11 mouse cellular contexts compared by ENCODE assay signal in the genomic region with DNA sequence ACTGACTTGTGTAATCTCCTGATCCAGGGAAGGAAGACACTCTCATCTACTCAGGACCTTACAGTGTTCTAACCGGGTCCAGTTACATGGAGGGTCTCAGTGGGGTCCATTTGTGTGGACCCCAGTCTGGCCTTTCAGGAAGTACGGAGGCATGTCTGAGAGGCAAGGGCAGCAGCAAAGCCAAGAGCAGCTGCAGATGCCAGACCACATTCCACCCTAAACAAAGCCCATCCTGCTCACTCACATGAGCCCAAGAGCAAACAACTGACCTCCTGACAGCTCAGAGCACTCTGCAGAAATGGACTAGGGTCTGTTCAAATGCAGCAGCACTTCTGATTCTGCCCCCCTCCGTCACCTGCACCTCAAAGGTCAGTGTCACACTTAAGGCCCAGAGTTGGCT. TPM values are rescaled to one million over a fixed set of nuclear protein-coding genes. Genes with fewer than 3 reads are reported as not detected.
A peak's percentile ranks its signal among the peaks of the same experiment; 100 is the strongest.
DNase-seq lines count a peak whose midpoint lies in the region; ATAC-seq and TF ChIP-seq lines count a peak whose summit lies in the region.
"Had no signal": no experiment of that assay in that cellular context is flagged by ENCODE, and none has a peak within 500 bp of the region (broad histone marks: within the 10 kb centered on the region; RNA-seq: fewer than 3 reads in every experiment).

No protein-coding gene starts in this region.

- ATAC-seq in heart, embryonic 15.5 days (replicated peaks; ENCODE audit: insufficient number of reproducible peaks, insufficient read depth, low FRiP score, low read depth) = no peak
- no peak for ATAC-seq in midbrain, embryonic 11.5 days (ENCODE audit: low FRiP score)
- no peak for ATAC-seq in liver, embryonic 11.5 days (replicated peaks; ENCODE audit: low FRiP score)
- ATAC-seq: intestine, embryonic 15.5 days; liver, embryonic 12.5 days had no signal

- peaks cover 47% of the 10 kb centered on the region for H3K4me1 ChIP-seq in heart, embryonic 15.5 days (replicated peaks)
- H3K4me1 ChIP-seq in midbrain, embryonic 11.5 days (ENCODE audit: control insufficient read depth, insufficient read depth, low read length) = peaks cover 33% of the 10 kb centered on the region
- peaks cover 15% of the 10 kb centered on the region for H3K4me1 ChIP-seq in cerebellum, adult 2 months (ENCODE audit: control insufficient read depth, insufficient read depth, low read length)
- peaks cover 8% of the 10 kb centered on the region for H3K4me1 ChIP-seq in liver, embryonic 11.5 days (replicated peaks; ENCODE audit: control insufficient read depth, insufficient read depth, low read length)

- no peaks in the 10 kb centered on the region for H3K36me3 ChIP-seq in heart, embryonic 15.5 days
- no peaks in the 10 kb centered on the region for H3K36me3 ChIP-seq in midbrain, embryonic 11.5 days (ENCODE audit: control insufficient read depth, insufficient read depth, low read length)
- no peaks in the 10 kb centered on the region for H3K36me3 ChIP-seq in liver, embryonic 11.5 days (ENCODE audit: control insufficient read depth, insufficient read depth, low read length)
- H3K36me3 ChIP-seq: intestine, embryonic 15.5 days; liver, embryonic 12.5 days had no signal

- peak overlapping the region; percentile 45 for H3K27ac ChIP-seq in heart, embryonic 15.5 days
- 0 out of 2 replicates have a peak overlapping the region, but pooled peaks have one; percentile 51 for H3K27ac ChIP-seq in midbrain, embryonic 11.5 days (ENCODE audit: low read depth, low read length)
- no peak overlapping the region for H3K27ac ChIP-seq in cerebellum, adult 2 months (ENCODE audit: insufficient read depth, low read length)
- no peak overlapping the region for H3K27ac ChIP-seq in liver, embryonic 11.5 days (ENCODE audit: low read depth, low read length)
- H3K27ac ChIP-seq: intestine, embryonic 15.5 days; liver, embryonic 12.5 days; macrophage had no signal

- TF ChIP-seq POLR2A in cerebellum, adult 2 months (IDR thresholded peaks at IDR 0.05; ENCODE audit: borderline replicate concordance, insufficient read depth, low read length) = no peak

- WGBS in heart, embryonic 15.5 days = 60% methylated on average over 3 of the region's 3 CpGs
- 50% methylated on average over 3 of the region's 3 CpGs for WGBS in midbrain, embryonic 11.5 days
- WGBS in cerebellum, adult 2 months = 67% methylated on average over 3 of the region's 3 CpGs
- WGBS in liver, embryonic 11.5 days = 76% methylated on average over 3 of the region's 3 CpGs

- DNase-seq in embryo, embryonic 10 days (ENCODE audit: low spot score) = peak; percentile 29
- no peak for DNase-seq in embryo, embryonic 9.5 days (ENCODE audit: extremely low spot score)
- DNase-seq in Muller cell, postnatal 12 days (ENCODE audit: inconsistent ontology term) = peak; percentile 56
- no peak for DNase-seq in midbrain, embryonic 11.5 days (ENCODE audit: low spot score, missing footprints)
- no peak for DNase-seq in cerebellum, adult 2 months
- no peak for DNase-seq in urinary bladder, postnatal 10 days (ENCODE audit: low spot score)
- DNase-seq in liver, embryonic 11.5 days (ENCODE audit: low spot score) = no peak

- peak overlapping the region; percentile 24; the same call in 1 of the 2 replicates for H3K4me2 ChIP-seq in heart, embryonic 15.5 days
- H3K4me2 ChIP-seq in midbrain, embryonic 11.5 days = peak overlapping the region; percentile 81
- no peak overlapping the region for H3K4me2 ChIP-seq in liver, embryonic 11.5 days
- H3K4me2 ChIP-seq: intestine, embryonic 15.5 days; liver, embryonic 12.5 days had no signal

- no peaks in the 10 kb centered on the region for H3K9me3 ChIP-seq in heart, embryonic 15.5 days (replicated peaks)
- H3K9me3 ChIP-seq in midbrain, embryonic 11.5 days (ENCODE audit: control insufficient read depth, low read length) = no peaks in the 10 kb centered on the region
- no peaks in the 10 kb centered on the region for H3K9me3 ChIP-seq in liver, embryonic 11.5 days (ENCODE audit: control insufficient read depth, low read length)
- H3K9me3 ChIP-seq: intestine, embryonic 15.5 days; liver, embryonic 12.5 days had no signal

- H3K9ac ChIP-seq in heart, embryonic 15.5 days = no peak overlapping the region
- peak overlapping the region; percentile 20; the same call in 1 of the 2 replicates for H3K9ac ChIP-seq in midbrain, embryonic 11.5 days (ENCODE audit: low read length)
- H3K9ac ChIP-seq in liver, embryonic 11.5 days (ENCODE audit: low read depth, low read length) = no peak overlapping the region
- H3K9ac ChIP-seq: intestine, embryonic 15.5 days; liver, embryonic 12.5 days had no signal

- no peak for TF ChIP-seq CTCF in cerebellum, adult 2 months (IDR thresholded peaks at IDR 0.05; ENCODE audit: borderline replicate concordance, insufficient read depth, low read depth, low read length)

- no peaks in the 10 kb centered on the region for H3K27me3 ChIP-seq in heart, embryonic 15.5 days
- H3K27me3 ChIP-seq in midbrain, embryonic 11.5 days (ENCODE audit: control insufficient read depth, insufficient read depth, low read length) = no peaks in the 10 kb centered on the region
- H3K27me3 ChIP-seq in cerebellum, adult 2 months (ENCODE audit: control insufficient read depth, insufficient read depth, low read length) = no peaks in the 10 kb centered on the region
- H3K27me3 ChIP-seq in liver, embryonic 11.5 days (replicated peaks; ENCODE audit: control insufficient read depth, insufficient read depth, low read length) = no peaks in the 10 kb centered on the region
- H3K27me3 ChIP-seq: intestine, embryonic 15.5 days; liver, embryonic 12.5 days had no signal

- H3K4me3 ChIP-seq in heart, embryonic 15.5 days = no peak overlapping the region
- H3K4me3 ChIP-seq in midbrain, embryonic 11.5 days (ENCODE audit: low read depth, low read length) = no peak overlapping the region
- no peak overlapping the region for H3K4me3 ChIP-seq in cerebellum, adult 2 months (replicated peaks; ENCODE audit: insufficient read depth, low read depth, low read length)
- H3K4me3 ChIP-seq in liver, embryonic 11.5 days (ENCODE audit: low read depth, low read length) = no peak overlapping the region
- H3K4me3 ChIP-seq: intestine, embryonic 15.5 days; liver, embryonic 12.5 days had no signal

RNA-seq across cellular contexts. Expression of a gene that starts 18.3 kb away (rescaled TPM):
- 10.5 and 18.7 TPM in 2 replicates for polyA plus RNA-seq in heart, embryonic 15.5 days (2015; fragmentation: Nextera tagmentation; extraction: Ambion mirVana)
- 19.2 and 21.9 TPM in 2 replicates for polyA plus RNA-seq in midbrain, embryonic 11.5 days (2014; fragmentation: Nextera tagmentation; extraction: Ambion mirVana)
- 24.7 and 27.7 TPM in 2 replicates for polyA plus RNA-seq in cerebellum, adult 2 months (2012; rRNA removed)
- 11.7 and 12.0 TPM in 2 replicates for polyA plus RNA-seq in liver, embryonic 11.5 days (2014; fragmentation: Nextera tagmentation; extraction: Ambion mirVana)

Comparison
In these comparisons a context has a peak if more than half of its experiments do, and no peak if none do; other contexts are left out.
1. DNase-seq: peak in embryo, embryonic 10 days (single experiment) and Muller cell, postnatal 12 days (single experiment); none in embryo, embryonic 9.5 days (single experiment), midbrain, embryonic 11.5 days (single experiment), cerebellum, adult 2 months (0 of 2), urinary bladder, postnatal 10 days (single experiment) and liver, embryonic 11.5 days (single experiment).
2. H3K27ac ChIP-seq: peak in heart, embryonic 15.5 days (single experiment) and midbrain, embryonic 11.5 days (single experiment); none in cerebellum, adult 2 months (single experiment) and liver, embryonic 11.5 days (single experiment).